Mouse (Mus musculus) adrenal gland, postnatal 10 days (tissue): ENCODE measurements around the gene Lrp2. TPM values are rescaled to one million over a fixed set of nuclear protein-coding genes. Genes with fewer than 3 reads are reported as not detected.
"Not testable (repeated sequence)": the region's sequence is repeated elsewhere in the genome, so short reads cannot be mapped to it uniquely, and the experiment has no call there.

Source experiments
- DNase-seq: peaks from one replicate; pipeline ENCODE4 v3.0.0; 2021; ENCODE audit warnings: mixed read lengths
- total RNA-seq, 2 experiments: library from RNA; stranded (reverse); gene quantifications; 2 replicates each; pipeline ENCODE4 v1.2.3; 2021

Gene Lrp2
- total RNA-seq, 2 experiments from 2014 or later, result 0.75 to 1.1 TPM

- no peak for DNase-seq
Measured at GRCm38 (mm10) chr2:69582861-69583260, 3.0 kb downstream of the Lrp2 start.

GRCm38 (mm10) chr2:69582068-69582467 is 3.8 kb downstream of the Lrp2 start:
- DNase-seq, result not testable (repeated sequence)

- no peak for DNase-seq
Measured at GRCm38 (mm10) chr2:69580091-69580490, 5.8 kb downstream of the Lrp2 start.

GRCm38 (mm10) chr2:69578206-69578605 is 7.7 kb downstream of the Lrp2 start:
- DNase-seq, result no peak

DNA sequence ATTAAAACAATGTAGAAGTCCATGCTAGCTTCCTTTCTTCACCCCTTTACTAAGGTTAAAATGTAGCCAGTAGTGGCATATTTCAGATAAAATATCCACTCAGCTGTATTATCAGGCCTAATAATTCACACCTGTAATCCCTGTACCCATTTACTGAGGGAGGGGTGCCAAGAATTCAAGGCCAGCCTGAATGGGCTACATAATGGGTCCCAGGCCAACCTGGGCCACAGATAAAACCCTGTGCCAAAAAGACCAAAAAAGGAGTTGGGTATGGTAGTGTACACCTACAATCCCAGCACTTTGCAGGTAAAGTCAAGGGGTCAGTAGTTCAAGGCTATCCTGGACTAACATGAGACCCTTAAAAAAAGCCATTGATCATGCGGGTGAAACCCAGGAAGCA is 9.3 kb downstream of the Lrp2 start:
- DNase-seq, result no peak

DNA sequence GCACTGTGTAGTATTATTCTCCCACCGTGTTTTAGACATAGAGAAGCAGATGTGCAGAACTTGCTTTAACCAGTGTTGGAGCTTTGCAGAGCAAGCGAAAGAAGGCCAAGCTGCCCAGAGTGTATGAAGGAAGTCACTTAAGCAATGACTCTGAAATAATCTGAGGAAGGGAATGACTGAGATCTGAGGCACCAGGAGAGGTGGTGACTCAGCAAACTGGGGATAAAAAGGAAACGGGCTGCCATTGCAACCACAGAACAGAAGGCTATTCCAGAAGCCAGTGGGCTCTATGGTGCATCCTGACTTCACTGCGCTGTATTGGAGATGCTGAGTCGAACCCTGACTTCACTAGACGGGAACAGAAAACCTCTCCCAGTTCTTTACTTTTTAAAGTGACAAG is 10.9 kb downstream of the Lrp2 start:
- no peak for DNase-seq

DNA sequence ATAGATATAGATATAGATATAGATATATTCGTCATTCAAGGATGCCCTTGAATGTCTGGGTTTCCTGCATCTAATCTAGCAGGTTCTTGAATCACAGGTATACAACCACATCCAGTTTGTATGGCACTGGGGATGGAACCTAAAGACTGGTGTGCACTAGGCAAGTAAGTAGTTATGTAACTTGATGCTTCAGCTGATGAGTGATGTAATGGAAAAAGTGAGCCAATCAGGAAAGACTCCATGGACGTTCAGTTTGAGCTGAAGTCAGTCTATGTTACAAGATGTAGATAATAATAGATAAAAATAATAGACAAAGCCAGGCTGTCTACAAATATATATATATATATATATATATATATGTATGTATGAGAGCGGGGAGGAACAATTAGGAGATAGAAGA is 11.6 kb downstream of the Lrp2 start:
- DNase-seq, result no peak

GRCm38 (mm10) chr2:69573733-69574054 is 12.2 kb downstream of the Lrp2 start:
- no peak for DNase-seq

GRCm38 (mm10) chr2:69573038-69573732 is 12.7 kb downstream of the Lrp2 start:
- no peak for DNase-seq

DNA sequence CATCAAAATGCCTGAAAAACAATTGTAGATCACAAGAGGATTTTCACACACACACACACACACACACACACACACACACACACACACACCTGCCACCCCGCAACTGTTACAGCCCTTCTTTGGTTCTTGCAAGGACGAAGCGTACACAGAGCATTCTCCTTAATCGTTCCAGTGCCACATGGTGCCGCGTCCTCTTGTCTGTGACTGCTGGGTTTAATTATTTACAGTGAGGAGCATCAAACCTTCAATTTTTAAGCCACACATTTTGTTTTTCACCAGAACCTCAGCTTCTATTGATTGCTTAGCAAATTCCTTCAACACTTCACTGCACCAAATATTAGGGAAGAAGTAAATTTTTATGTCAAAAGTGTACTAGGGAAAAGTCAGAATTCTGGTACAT is 15.3 kb downstream of the Lrp2 start:
- no peak for DNase-seq

DNA sequence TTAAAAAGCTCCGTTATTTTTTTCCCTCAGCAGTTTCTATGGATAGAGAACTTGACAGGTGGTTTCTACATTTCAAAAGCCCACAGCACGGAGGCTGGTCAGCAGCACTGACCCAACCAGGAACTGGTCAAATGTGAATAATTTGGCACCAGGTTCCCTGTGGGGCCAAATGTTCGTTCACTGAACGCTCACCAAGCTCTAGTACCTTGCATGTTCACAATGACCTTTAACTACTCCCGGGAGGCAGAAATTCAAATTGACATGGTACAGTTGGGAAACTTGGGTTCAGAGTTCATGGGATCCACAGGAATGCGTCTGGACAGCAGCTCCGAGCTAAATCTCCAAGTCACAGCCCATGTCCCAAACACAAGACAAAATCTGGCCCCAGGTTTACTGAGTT is 19.6 kb downstream of the Lrp2 start:
- DNase-seq, result peak; percentile 6

- no peak for DNase-seq
Measured at GRCm38 (mm10) chr2:69563492-69563891, 22.4 kb downstream of the Lrp2 start.

DNA sequence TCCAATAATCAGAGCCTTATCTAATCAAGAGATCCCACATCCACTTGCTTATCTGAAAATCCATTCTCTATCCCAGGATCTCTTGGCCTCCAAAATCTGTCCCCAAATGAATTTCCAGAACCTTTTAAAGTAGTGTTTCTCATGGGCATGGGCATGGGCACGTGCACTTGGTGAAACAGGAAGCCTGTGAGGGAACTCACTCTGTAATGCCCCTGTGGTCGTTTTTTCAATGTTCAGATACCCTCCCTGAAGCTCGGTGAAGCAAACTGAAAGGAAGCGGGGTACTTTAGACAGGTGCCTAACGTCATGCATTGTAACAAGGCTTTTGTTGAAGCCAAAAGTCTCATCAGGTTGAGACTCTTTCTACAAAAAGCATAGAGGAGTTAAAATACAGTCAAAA is 23.1 kb downstream of the Lrp2 start:
- no peak for DNase-seq

DNA sequence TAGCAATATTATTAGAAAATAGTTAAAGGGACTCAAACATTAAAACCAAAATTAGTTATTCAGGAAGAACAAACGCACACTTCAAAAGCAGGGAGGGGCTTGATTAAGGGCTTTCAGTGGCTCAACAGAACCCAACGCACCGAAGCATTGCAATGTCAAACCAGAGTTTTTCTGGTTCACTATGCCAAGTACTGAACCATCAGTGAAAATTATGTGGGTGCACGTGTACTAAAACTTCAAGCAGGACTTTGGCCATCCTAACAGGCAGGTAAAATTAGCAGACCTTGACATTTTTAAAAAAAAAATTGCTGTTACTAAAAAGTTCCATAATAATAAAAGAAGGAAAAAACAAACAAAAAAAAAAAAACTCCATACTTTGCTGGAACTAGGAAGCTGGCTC is 25.6 kb downstream of the Lrp2 start:
- no peak for DNase-seq

- no peak for DNase-seq
Measured at GRCm38 (mm10) chr2:69559380-69559779, 26.5 kb downstream of the Lrp2 start.

DNA sequence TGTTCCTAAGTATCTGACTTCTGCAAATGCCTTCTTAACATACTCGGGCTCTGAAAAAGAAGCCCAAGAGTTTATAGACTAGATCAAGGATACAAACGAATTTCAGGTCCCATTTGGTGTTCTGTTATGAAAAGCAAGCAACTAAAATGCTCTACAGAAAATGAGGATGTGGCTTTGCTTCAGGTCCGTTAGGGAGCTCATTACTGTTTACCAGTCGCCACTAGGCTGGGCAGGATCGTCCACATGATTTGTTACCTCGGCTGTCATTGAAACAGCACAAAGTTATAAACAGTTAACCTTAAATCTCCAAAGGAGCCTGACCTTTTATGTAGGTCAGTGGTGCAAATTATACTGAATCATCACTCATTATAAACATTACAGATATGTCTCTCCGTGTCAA is 29.2 kb downstream of the Lrp2 start:
- no peak for DNase-seq

DNA sequence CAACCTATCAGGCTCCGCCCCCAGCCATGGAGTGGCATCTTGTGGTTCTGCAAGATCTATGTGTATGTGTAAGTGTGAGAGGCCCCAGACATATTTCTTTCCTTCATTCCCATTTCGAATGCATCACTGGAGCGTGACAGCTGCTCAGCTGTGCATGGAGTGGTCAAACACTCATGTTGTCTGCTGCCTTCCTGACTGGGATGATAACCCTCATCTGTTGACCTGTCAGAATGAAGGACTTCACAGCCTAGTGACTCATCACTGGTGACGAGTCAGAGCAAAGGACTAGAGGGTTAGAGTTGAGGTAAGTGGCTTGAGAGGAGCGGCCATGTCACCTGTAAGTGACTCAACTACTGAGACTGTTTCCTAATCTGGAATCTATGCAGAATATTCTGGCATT is 34.2 kb downstream of the Lrp2 start:
- DNase-seq, result peak; percentile 6

- DNase-seq, result no peak
Measured at GRCm38 (mm10) chr2:69546823-69547222, 39.0 kb downstream of the Lrp2 start.

DNA sequence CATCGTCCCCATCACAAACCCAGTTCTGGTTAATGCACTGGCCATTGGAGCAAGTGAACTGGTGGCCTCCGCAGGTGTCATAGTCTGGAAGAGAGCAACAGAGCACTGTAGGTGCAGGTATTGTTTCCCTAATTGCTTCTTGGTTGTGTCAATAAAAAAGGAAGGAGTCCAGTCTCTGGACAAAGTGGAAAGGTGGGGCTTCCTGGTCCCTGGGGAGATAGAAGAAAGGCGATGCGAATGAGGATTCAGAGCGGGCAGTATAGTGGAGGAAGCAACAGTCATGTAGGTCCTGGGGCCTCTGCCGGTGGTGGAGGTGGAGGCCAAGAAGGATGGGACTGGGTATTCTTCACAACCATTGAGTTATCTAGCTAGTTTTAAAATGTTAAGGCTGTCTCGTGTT is 49.8 kb downstream of the Lrp2 start:
- DNase-seq, result no peak

GRCm38 (mm10) chr2:69531528-69532055 is 54.3 kb downstream of the Lrp2 start:
- DNase-seq, result no peak

GRCm38 (mm10) chr2:69530691-69531527 is 55.0 kb downstream of the Lrp2 start:
- no peak for DNase-seq

DNA sequence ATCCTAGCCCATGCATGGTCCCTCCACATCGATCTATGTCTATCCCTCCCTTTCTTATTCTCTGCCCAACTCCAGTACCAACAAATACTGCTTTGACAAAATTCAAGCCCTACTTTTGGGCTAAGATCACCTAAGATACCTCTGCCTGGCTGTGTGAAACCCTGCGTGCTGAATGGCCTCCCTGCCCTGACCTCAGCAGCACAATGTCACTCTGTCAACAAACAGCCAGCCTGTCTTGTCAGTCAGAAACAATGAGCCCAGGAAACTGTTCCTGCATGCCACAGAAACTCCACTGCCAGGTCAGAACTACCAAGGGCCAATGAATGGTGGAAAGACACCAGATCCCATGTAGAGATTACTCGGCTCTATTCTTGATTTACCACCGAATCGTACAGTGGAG is 55.7 kb downstream of the Lrp2 start:
- no peak for DNase-seq

GRCm38 (mm10) chr2:69520273-69520672 is 65.6 kb downstream of the Lrp2 start:
- no peak for DNase-seq

GRCm38 (mm10) chr2:69518307-69518706 is 67.6 kb downstream of the Lrp2 start:
- DNase-seq, result no peak
